Mouse (Mus musculus) central nervous system, embryonic 11.5 days (tissue): Measurements from ENCODE around the gene Klhl10. TPM values are rescaled to one million over a fixed set of nuclear protein-coding genes. Genes with fewer than 3 reads are reported as not detected.

ENCODE experiments used
- polyA plus RNA-seq: library from polyadenylated mRNA; depleted of rRNA; stranded (reverse); fragments of >200 nt; gene quantifications from 2 replicates; pipeline ENCODE4 v1.2.3, GENCODE M21; 2012; rRNA removed

Gene Klhl10
- 0.86 and 1.3 TPM in 2 replicates for polyA plus RNA-seq

GRCm38 (mm10) chr11:100441797-100442196 lies at the start of gene Klhl10, which contains the start of gene Nt5c3b:
TSS of gene Klhl10 (plus strand) at chr11:100441917.
TSS of gene Nt5c3b (minus strand) at chr11:100441808.

DNA sequence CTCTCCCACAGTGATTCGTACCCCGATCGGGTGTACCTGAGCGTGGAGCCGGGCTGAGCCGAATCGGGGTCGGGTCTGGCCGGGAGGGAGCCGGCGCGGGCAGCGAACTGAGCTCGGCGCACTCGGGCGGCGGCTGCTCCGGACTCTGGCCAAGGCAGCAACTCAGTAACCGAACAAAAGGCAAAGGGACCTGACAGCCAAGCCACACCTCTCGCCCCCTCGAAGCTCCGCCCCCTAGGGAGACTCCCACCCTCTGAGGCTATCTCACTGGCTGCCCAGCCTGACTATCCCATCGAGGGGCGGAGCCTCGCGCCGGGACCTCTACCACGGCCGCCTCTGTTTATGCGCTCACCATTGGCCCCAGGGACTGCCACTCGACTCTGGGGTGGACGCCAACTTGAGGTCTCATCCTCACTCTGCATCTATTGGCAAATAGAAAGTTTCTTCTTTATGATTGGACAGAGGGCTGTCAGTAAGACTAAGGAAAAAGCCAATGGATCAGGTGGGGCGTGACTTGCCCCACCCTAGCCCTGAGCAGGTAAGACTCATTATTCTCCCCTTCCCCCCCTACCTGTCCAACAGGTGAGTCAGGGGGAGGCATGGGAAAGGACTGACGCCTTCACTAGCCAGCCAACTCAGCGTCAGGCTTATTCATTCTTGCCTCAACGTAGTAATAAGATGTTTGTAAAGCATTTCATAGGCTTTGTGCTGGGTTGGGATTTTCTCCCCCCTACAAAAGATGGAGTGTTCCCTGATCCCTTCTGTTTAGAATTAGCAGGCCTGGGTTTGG lies 43.9 kb upstream of the Klhl10 start, which contains the start of gene Jup:
TSS of gene Jup (minus strand) at position 164 of the 790 bp plus-strand sequence.

DNA sequence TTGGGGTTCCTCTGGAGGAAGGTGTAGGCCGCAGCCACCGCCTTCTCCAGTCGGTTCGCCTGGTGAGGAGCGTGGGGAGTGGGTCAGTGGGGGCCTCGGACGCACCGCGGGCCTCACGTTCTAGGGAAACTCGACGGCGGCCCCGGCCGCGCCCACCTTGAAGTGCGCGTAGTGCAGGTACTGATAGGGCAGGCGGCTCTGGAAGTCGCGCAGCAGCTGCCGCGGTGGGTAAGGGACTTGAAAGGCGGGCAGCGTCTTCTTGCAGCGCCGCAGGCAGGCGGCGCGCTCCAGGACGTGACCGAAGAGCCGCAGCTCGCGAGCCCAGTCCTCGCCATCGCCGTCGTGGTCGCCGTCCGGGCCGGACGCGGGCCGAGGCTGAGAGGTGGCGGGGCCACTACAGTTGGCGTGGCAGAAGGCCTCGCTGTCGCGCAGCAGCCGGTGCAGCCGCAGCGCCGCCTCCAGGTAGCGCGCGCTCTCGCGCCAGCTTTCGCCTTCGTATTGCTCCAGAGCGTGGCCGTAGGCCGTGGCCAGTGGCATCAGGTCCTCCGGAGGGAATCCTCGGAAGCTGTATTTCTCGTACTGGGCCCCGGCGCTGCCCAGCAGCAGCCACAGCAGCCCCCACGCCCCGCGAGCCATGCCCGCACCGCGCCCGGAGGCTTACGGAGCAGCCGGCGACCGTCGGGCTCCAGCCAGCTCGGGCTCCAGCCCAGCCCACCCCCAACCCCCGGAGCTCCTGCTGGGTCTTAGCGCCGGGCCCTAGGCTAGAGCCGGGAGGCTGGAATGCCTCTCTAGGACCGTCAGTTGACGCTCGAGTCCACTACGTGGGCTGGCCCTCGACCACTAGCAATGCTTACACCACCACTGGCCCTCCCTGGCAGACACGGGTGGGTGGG lies 27.4 kb upstream of the Klhl10 start, which contains the start of gene P3h4:
TSS of gene P3h4 (minus strand) at position 816 of the 893 bp plus-strand sequence.

GRCm38 (mm10) chr11:100414914-100415822 lies 26.5 kb upstream of the Klhl10 start, which contains the start of gene Fkbp10:
TSS of gene Fkbp10 (plus strand) at chr11:100415697.

DNA sequence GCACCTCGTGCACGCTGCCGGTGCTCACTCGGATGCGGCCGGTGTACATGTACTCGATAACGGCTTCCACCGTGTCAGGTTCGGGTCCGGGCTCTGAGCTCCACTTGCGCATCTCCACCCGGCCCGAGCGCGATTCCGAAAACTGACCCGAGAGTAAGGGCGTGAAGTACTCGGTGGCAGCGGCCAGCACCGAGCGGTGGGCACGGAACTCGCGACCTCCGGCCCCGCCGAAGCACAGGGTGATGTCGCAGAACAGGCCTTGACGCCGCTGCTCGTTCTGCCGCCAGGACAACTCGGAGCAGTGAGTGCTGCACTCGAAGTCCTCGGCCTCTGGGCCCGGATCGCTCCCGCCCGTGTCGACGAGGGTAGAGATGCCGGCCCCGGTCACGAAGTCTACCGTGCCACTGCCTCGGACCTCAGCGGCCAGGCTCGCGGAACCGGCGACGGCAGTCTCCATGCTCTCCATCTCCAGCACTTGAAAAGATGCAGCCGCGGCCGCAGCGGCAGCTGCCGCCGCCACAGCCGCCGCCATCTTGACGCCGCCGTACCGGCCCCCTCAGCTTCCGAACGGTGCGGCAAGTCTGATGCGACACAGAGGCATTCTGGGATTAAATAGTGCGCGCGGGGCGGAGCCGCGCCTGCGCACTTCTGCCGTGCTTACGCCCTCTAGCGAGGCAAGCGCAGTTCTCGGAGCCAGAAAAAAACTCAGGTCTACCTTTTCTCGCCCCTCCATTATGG lies 30.6 kb downstream of the Klhl10 start, which contains the start of gene Klhl11:
TSS of gene Klhl11 (minus strand) at position 545 of the 738 bp plus-strand sequence.

Other genes with a start within 250 kb of the Klhl10 start
- gene Krt9, start 248.7 kb upstream of the Klhl10 start, polyA plus RNA-seq, result 0.05 and 0.36 TPM in 2 replicates
- 3.2 and 9.1 TPM in 2 replicates for gene Krt14, start 234.4 kb upstream of the Klhl10 start, polyA plus RNA-seq
- gene Krt16, start 193.0 kb upstream of the Klhl10 start, polyA plus RNA-seq, result not detected in 2 replicates
- 0.14 and 0.73 TPM in 2 replicates for gene Krt17, start 180.9 kb upstream of the Klhl10 start, polyA plus RNA-seq
- gene Krt42, start 172.0 kb upstream of the Klhl10 start, polyA plus RNA-seq, result not detected in 2 replicates
- 215 and 452 TPM in 2 replicates for gene Eif1, start 122.0 kb upstream of the Klhl10 start, polyA plus RNA-seq
- gene Gast, start 107.5 kb upstream of the Klhl10 start, polyA plus RNA-seq, result 0.19 TPM in 1 of 2 replicates, not detected in the other
- 33.8 and 134 TPM in 2 replicates for gene Hap1, start 85.8 kb upstream of the Klhl10 start, polyA plus RNA-seq
- gene Jup, start 44.2 kb upstream of the Klhl10 start, polyA plus RNA-seq, result 21.6 and 38.3 TPM in 2 replicates
- 16.9 and 31.2 TPM in 2 replicates for gene P3h4, start 27.1 kb upstream of the Klhl10 start, polyA plus RNA-seq
- gene Fkbp10, start 26.2 kb upstream of the Klhl10 start, polyA plus RNA-seq, result 28.6 and 64.3 TPM in 2 replicates
- 71.6 and 105 TPM in 2 replicates for gene Nt5c3b, start 109 bp upstream of the Klhl10 start, polyA plus RNA-seq
- 9.5 and 9.8 TPM in 2 replicates for gene Klhl11, start 30.8 kb downstream of the Klhl10 start, polyA plus RNA-seq
- gene Acly, start 86.1 kb downstream of the Klhl10 start, polyA plus RNA-seq, result 174 and 188 TPM in 2 replicates
- gene Ttc25, start 103.7 kb downstream of the Klhl10 start, polyA plus RNA-seq, result 1.1 and 1.6 TPM in 2 replicates
- gene Cnp, start 133.0 kb downstream of the Klhl10 start, polyA plus RNA-seq, result 10.0 and 14.6 TPM in 2 replicates
- 67.2 and 77.8 TPM in 2 replicates for gene Nkiras2, start 177.3 kb downstream of the Klhl10 start, polyA plus RNA-seq
- gene Dnajc7, start 178.3 kb downstream of the Klhl10 start, polyA plus RNA-seq, result 267 and 311 TPM in 2 replicates